Mouse (Mus musculus) NIH3T3 (cell line): ENCODE measurements around the gene Gm13290.
"Not testable (repeated sequence)": the region's sequence is repeated elsewhere in the genome, so short reads cannot be mapped to it uniquely, and the experiment has no call there.

Source experiments
- DNase-seq: peaks from one replicate; pipeline ENCODE4 v3.0.0-alpha.2; 2012; ENCODE audit warnings: low read depth

The Gm13290 gene

GRCm38 (mm10) chr4:88782335-88782734, 8.7 kb downstream of the Gm13290 start:
- DNase-seq, result not testable (repeated sequence)

- not testable (repeated sequence) for DNase-seq
Measured at GRCm38 (mm10) chr4:88785409-88785808, 11.8 kb downstream of the Gm13290 start, which contains the start of gene Gm13276. TSS of gene Gm13276 (plus strand) at chr4:88785709.

DNA sequence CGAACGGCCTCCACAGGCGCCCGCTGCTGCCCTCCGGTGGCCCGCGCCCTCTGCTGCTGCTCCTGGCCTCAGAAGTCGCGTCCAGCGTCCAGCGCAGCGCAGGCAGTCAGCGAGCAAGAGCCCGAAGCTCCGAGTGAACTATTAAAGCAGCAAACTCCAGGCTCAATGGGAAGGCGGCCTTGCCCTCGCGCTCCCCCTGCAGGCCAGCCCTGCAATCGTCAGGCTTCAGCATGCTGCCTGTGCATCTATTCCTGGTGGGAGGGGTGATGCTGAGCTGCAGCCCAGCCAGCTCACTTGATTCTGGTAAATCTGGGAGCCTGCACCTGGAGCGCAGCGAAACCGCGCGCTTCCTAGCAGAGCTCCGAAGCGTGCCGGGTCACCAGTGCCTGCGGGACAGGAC, 14.8 kb downstream of the Gm13290 start, which contains the start of gene Gm13277:
TSS of gene Gm13277 (plus strand) at position 231 of the 400 bp plus-strand sequence.
- not testable (repeated sequence) for DNase-seq

DNA sequence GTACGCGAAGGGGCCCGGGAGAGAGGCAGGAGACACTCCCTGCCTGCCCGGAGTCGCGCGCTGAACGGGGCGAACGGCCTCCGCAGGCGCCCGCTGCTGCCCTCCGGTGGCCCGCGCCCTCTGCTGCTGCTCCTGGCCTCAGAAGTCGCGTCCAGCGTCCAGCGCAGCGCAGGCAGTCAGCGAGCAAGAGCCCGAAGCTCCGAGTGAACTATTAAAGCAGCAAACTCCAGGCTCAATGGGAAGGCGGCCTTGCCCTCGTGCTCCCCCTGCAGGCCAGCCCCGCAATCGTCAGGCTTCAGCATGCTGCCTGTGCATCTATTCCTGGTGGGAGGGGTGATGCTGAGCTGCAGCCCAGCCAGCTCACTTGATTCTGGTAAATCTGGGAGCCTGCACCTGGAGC, 17.6 kb downstream of the Gm13290 start, which contains the start of gene Gm13278:
TSS of gene Gm13278 (plus strand) at position 301 of the 400 bp plus-strand sequence.
- not testable (repeated sequence) for DNase-seq

DNA sequence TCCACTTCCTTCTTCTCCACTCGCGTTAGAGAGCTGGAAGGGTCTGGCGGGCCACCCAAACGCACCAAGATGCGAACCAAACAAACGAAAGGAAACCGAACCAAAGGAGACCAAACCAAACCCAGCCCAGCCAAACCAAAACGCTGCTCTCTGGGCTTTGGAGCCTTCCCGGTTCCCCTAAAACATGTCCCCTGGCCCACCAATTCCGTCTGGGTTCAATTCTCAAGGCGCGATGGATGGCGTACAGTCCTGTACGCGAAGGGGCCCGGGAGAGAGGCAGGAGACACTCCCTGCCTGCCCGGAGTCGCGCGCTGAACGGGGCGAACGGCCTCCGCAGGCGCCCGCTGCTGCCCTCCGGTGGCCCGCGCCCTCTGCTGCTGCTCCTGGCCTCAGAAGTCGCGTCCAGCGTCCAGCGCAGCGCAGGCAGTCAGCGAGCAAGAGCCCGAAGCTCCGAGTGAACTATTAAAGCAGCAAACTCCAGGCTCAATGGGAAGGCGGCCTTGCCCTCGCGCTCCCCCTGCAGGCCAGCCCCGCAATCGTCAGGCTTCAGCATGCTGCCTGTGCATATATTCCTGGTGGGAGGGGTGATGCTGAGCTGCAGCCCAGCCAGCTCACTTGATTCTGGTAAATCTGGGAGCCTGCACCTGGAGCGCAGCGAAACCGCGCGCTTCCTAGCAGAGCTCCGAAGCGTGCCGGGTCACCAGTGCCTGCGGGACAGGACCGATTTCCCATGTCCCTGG, 20.5 kb downstream of the Gm13290 start, which contains the start of gene Gm13275:
TSS of gene Gm13275 (plus strand) at position 552 of the 740 bp plus-strand sequence.
- not testable (repeated sequence) for DNase-seq

- not testable (repeated sequence) for DNase-seq
Measured at GRCm38 (mm10) chr4:88797097-88797496, 23.5 kb downstream of the Gm13290 start, which contains the start of gene Gm13279. TSS of gene Gm13279 (plus strand) at chr4:88797397.

- not testable (repeated sequence) for DNase-seq
Measured at GRCm38 (mm10) chr4:88799365-88799764, 25.7 kb downstream of the Gm13290 start, which contains the start of gene Gm13285. TSS of gene Gm13285 (plus strand) at chr4:88799665.

- DNase-seq, result not testable (repeated sequence)
Measured at GRCm38 (mm10) chr4:88802954-88803353, 29.3 kb downstream of the Gm13290 start, which contains the start of gene Gm13287. TSS of gene Gm13287 (plus strand) at chr4:88803254.

DNA sequence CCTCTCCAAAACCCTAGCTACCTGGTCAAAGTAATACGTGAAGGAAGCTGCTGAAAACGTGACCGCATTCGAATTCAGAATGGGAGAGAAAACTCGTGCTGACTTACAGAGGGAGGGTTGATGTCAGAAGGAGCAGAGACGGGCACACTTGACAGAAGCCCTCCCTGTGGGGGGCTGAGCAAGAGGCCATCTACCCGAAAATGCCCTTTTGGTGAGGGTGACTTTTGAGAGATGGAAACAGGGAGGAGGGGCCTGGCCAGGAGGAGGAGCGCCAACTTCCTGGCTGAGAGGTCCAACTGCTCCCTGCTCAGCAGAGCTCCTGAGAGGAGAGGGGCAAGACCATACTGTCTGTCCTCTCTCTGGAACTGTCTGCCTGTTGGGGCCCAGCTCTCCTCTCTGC, 31.6 kb downstream of the Gm13290 start, which contains the start of gene Gm13288:
TSS of gene Gm13288 (plus strand) at position 301 of the 400 bp plus-strand sequence.
- DNase-seq, result not testable (repeated sequence)

DNA sequence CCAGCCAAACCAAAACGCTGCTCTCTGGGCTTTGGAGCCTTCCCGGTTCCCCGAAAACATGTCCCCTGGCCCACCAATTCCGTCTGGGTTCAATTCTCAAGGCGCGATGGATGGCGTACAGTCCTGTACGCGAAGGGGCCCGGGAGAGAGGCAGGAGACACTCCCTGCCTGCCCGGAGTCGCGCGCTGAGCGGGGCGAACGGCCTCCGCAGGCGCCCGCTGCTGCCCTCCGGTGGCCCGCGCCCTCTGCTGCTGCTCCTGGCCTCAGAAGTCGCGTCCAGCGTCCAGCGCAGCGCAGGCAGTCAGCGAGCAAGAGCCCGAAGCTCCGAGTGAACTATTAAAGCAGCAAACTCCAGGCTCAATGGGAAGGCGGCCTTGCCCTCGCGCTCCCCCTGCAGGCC, 32.1 kb downstream of the Gm13290 start:
- not testable (repeated sequence) for DNase-seq

DNA sequence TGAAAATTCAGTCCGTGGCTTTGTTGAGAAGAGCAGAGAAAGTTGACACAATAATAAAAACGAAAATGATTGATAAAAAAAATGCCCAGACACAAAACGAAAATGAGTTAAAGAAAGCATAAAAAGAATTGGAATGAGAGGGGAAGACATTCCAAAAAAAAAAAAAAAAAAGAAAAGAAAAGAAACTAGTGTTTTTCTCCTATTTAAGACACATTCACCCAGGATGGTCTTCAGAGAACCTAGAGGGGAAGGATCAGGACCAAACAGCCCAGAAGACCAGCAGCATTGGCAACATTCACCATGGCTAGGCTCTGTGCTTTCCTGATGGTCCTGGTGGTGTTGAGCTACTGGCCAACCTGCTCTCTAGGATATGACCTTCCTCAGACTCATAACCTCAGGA, 42.3 kb downstream of the Gm13290 start, which contains the start of gene Ifna7:
TSS of gene Ifna7 (plus strand) at position 301 of the 400 bp plus-strand sequence.
- no peak for DNase-seq

- no peak for DNase-seq
Measured at GRCm38 (mm10) chr4:88819659-88820058, 46.0 kb downstream of the Gm13290 start, which contains the start of gene Ifna11. TSS of gene Ifna11 (plus strand) at chr4:88819959.

DNA sequence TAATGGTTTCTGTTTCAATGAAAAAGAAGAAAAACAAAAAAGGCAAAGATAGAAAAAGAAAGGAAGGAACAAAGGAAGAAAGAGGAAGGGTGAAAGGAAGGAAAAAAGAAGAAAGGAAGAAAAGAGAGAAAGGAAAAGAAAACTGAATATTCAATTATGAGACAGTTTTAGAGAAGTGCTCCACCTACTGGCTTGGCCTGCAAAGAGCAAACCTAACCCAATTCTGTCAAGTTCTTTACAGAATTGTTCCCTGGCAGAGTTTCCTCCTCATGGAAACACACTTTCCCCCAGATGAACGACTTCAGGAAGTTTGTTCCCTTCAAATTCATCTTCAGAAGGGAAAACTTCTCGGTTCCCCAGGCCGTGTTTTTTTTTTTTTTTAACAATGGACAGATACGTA, 49.4 kb downstream of the Gm13290 start:
- DNase-seq, result peak; percentile 65
